Mouse (Mus musculus): ENCODE data around the gene Dchs2.

The Dchs2 gene

GRCm38 (mm10) chr3:83266009-83266408 lies 138.3 kb downstream of the Dchs2 start:
- DNase-seq, result no peak

GRCm38 (mm10) chr3:83270228-83270627 lies 142.5 kb downstream of the Dchs2 start:
- no peak for DNase-seq

GRCm38 (mm10) chr3:83270982-83271381 lies 143.2 kb downstream of the Dchs2 start:
- DNase-seq, result no peak

- peak; percentile 82 for DNase-seq
Observed at GRCm38 (mm10) chr3:83273555-83274244, 146.0 kb downstream of the Dchs2 start.

GRCm38 (mm10) chr3:83275703-83276102 lies 148.0 kb downstream of the Dchs2 start:
- DNase-seq, result no peak

- no peak for DNase-seq
Observed at GRCm38 (mm10) chr3:83283882-83284281, 156.1 kb downstream of the Dchs2 start.

GRCm38 (mm10) chr3:83286975-83287405 lies 159.2 kb downstream of the Dchs2 start:
- peak; percentile 91 for DNase-seq

- DNase-seq, result no peak
Observed at GRCm38 (mm10) chr3:83288118-83288840, 160.5 kb downstream of the Dchs2 start.

GRCm38 (mm10) chr3:83290482-83290881 lies 162.7 kb downstream of the Dchs2 start:
- DNase-seq, result no peak

GRCm38 (mm10) chr3:83290953-83291352 lies 163.2 kb downstream of the Dchs2 start:
- no peak for DNase-seq

GRCm38 (mm10) chr3:83299783-83300382 lies 172.1 kb downstream of the Dchs2 start:
- no peak for DNase-seq

GRCm38 (mm10) chr3:83303876-83304275 lies 176.1 kb downstream of the Dchs2 start:
- DNase-seq, result peak; percentile 28

- no peak for DNase-seq
Observed at GRCm38 (mm10) chr3:83345928-83346327, 218.2 kb downstream of the Dchs2 start.

GRCm38 (mm10) chr3:83368500-83369068 lies 240.8 kb downstream of the Dchs2 start:
- DNase-seq, result no peak

- DNase-seq, result no peak
Observed at GRCm38 (mm10) chr3:83369871-83370270, 242.1 kb downstream of the Dchs2 start.

- no peak for DNase-seq
Observed at GRCm38 (mm10) chr3:83374333-83374732, 246.6 kb downstream of the Dchs2 start.

GRCm38 (mm10) chr3:83376834-83377233 lies 249.1 kb downstream of the Dchs2 start:
- no peak for DNase-seq
